Mouse (Mus musculus) myocyte (in vitro differentiated cells): ENCODE measurements around the gene Avpr1b.

Experiments used
- CEBPB ChIP-seq: IDR thresholded peaks from 2 replicates; pipeline ENCODE4 v1.6.1; 2011; ENCODE audit warnings: mild to moderate bottlenecking, moderate library complexity; ENCODE audit not compliant: poor library complexity, insufficient read depth, severe bottlenecking
- MAX ChIP-seq: IDR thresholded peaks from one replicate; pipeline ENCODE4 v1.6.1; 2011; ENCODE audit warnings: low read depth, mild to moderate bottlenecking, control low read depth
- MYOG ChIP-seq, 3 experiments: IDR thresholded peaks; one replicate each; pipeline ENCODE4 v1.6.1; 2011; ENCODE audit warnings: control low read depth in 2 of 3, low read depth in 2 of 3, mild to moderate bottlenecking in 2 of 3; ENCODE audit not compliant: insufficient read length in 2 of 3, control insufficient read depth in 1 of 3, insufficient read depth in 1 of 3
- POLR2A ChIP-seq: IDR thresholded peaks from one replicate; pipeline ENCODE4 v1.6.1; 2011; ENCODE audit warnings: low read depth, mild to moderate bottlenecking, control low read depth, moderate library complexity; ENCODE audit not compliant: insufficient read length
- REST ChIP-seq: IDR thresholded peaks from one replicate; pipeline ENCODE4 v1.6.1; 2011; ENCODE audit warnings: mild to moderate bottlenecking, control low read depth, moderate library complexity; ENCODE audit not compliant: insufficient read depth, insufficient read length
- SRF ChIP-seq: IDR thresholded peaks from one replicate; pipeline ENCODE4 v1.6.1; 2011; ENCODE audit warnings: low read depth; ENCODE audit not compliant: control insufficient read depth, insufficient read length
- TCF12 ChIP-seq: IDR thresholded peaks from one replicate; pipeline ENCODE4 v1.6.1; 2011; ENCODE audit warnings: mild to moderate bottlenecking, control low read depth; ENCODE audit not compliant: poor library complexity, insufficient read depth, severe bottlenecking
- TCF3 ChIP-seq: IDR thresholded peaks from one replicate; pipeline ENCODE4 v1.6.1; 2011; ENCODE audit warnings: low read depth, control low read depth; ENCODE audit not compliant: insufficient read length
- USF1 ChIP-seq: IDR thresholded peaks from one replicate; pipeline ENCODE4 v1.6.1; 2011; ENCODE audit warnings: low read depth, mild to moderate bottlenecking, control low read depth, moderate library complexity

- no peak for TF ChIP-seq REST
- TF ChIP-seq POLR2A = no peak
- no peak for TF ChIP-seq SRF
- no peak for TF ChIP-seq CEBPB
- no peak for TF ChIP-seq TCF12
- no peak for TF ChIP-seq TCF3
- TF ChIP-seq MYOG (IDR thresholded peaks at IDR 0.05; ENCODE audit: control insufficient read depth in 1 of 3, insufficient read depth in 1 of 3, insufficient read length in 2 of 3, low read depth in 2 of 3) = no peak
- TF ChIP-seq MAX = no peak
- TF ChIP-seq USF1 = no peak
These were observed 35.5 kb downstream of the Avpr1b start for GRCm38 (mm10) chr1:131634495-131634894.
